Mouse (Mus musculus) E14TG2a.4 (cell line): ENCODE data around the gene Gm19426.

Source experiments
- CTCF ChIP-seq: conservative IDR thresholded peaks from 2 replicates; pipeline ENCODE4 v1.5.1; 2014; ENCODE audit warnings: low read length
- NANOG ChIP-seq: IDR thresholded peaks from 2 replicates; pipeline ENCODE4 v1.6.1; 2014; ENCODE audit warnings: borderline replicate concordance, low read length, mixed read lengths

- 0 out of 2 replicates have a peak, but pooled peaks have one; percentile 11 for TF ChIP-seq CTCF
- TF ChIP-seq NANOG, result no peak
Measured at GRCm38 (mm10) chr2:84740608-84741333, 2.7 kb downstream of the Gm19426 start.
